Mouse (Mus musculus) hindbrain, embryonic 10.5 days (tissue): ENCODE measurements at regions not wholly inside any gene's neighbourhood (a gene's known extent, or its start where the extent isn't known, plus 50 kb on each side); places are given as distances from the start of the nearest gene placed in this dataset.

ENCODE experiments used
- DNase-seq: peaks from one replicate; pipeline ENCODE4 v3.0.0-alpha.2; 2017; ENCODE audit warnings: low spot score
- H3K27ac ChIP-seq: fragments of 300-500 bp; sonication (generic); 2 replicates; pipeline ENCODE4 v1.5.1; 2016; ENCODE audit warnings: mild to moderate bottlenecking, moderate library complexity
- H3K27me3 ChIP-seq: fragments of 300-500 bp; sonication (generic); 2 replicates; pipeline ENCODE4 v1.6.1; 2016; ENCODE audit warnings: mild to moderate bottlenecking; ENCODE audit not compliant: poor library complexity, insufficient read depth, severe bottlenecking
- H3K36me3 ChIP-seq: fragments of 300-500 bp; sonication (generic); 2 replicates; pipeline ENCODE4 v1.6.1; 2016; ENCODE audit warnings: mild to moderate bottlenecking, moderate library complexity
- H3K4me1 ChIP-seq: fragments of 300-500 bp; sonication (generic); replicated peaks from 2 replicates; pipeline ENCODE4 v1.6.1; 2016; ENCODE audit warnings: mild to moderate bottlenecking
- H3K4me3 ChIP-seq: fragments of 300-500 bp; sonication (generic); 2 replicates; pipeline ENCODE4 v1.5.1; 2016; ENCODE audit warnings: mild to moderate bottlenecking, moderate library complexity
- H3K9me3 ChIP-seq: fragments of 300-500 bp; sonication (generic); 2 replicates; pipeline ENCODE4 v1.6.1; 2016; ENCODE audit warnings: mild to moderate bottlenecking, moderate library complexity
- whole genome bisulfite sequencing: fragments of 180-500 bp; shearing (Covaris S2); methylation state at CpG from one replicate; pipeline ENCODE4 v1.1.7; 2016; 5-methylcytosine and 5-hydroxymethylcytosine counted together

DNA sequence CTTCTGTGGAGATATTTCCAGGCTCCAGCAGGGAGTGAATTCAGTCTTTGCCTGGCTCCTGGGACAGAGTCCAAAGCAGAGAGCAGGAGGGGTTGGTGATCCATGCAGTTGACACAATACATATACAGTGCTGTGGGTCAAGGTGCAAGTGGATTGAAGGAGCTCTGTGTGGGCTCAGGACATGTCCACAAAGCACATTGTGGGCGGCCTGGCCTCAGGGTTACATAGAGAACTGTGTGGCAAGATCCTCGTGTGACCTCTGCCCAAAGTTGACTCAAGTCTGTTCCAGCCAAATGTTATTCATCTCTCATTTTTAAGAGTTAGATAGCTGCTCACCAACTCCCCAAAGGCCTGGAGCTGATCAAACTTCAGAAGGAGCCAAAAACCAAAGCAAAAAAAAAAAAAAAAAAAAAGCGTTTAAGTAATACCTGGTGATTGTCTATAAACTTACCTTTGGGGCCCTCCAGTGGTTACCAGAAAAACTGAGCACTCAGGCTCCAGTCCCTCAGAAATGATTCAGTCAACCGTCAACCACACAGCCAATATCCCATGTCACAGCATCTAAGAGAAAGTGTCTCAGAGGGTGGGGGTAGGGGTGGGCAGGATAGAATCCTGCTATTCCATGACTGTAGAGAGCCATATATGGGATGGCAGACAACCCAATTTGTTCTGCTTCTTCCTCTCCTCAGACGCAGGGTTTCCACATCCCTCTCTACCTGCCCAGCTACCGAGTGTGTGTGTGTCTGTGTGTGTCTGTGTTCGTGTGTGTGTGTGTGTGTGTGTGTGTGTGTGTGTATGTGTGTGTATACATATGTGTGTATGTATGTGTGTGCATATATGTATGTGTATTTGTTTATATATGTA, 91.9 kb upstream of the Far2 start:
- no peak for DNase-seq
- no peaks in the 10 kb centered on the region for H3K27me3 ChIP-seq
- H3K4me1 ChIP-seq = no peaks in the 10 kb centered on the region
- H3K27ac ChIP-seq = no peak overlapping the region
- no peak overlapping the region for H3K4me3 ChIP-seq
- 72% methylated on average over 7 of the region's 7 CpGs for WGBS
- no peaks in the 10 kb centered on the region for H3K36me3 ChIP-seq
- H3K9me3 ChIP-seq = no peaks in the 10 kb centered on the region

DNA sequence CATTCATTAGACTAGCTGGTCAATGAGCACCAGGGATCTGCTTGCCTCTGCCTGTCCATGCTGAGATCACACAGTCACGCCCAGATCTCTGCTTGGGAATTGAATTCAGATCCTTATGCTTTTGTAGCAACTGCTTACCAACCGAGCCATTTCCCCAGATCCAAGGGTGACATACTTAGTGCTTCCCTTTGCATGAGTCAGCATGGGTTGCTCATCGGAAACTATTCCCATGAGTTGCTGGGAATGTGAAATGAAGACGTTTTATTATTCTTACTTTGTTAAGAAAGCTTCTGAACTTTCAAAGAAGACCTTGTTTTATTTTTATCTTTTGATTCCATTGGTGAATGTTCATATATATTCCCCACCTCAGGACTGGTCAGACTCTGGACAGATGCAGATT, 82.3 kb upstream of the Far2 start:
- Histone ChIP-seq H3K27me3 (no peaks in the 10 kb centered on the region), H3K4me3 (no peak overlapping the region)
- WGBS = 87% methylated on average over 4 of the region's 4 CpGs

DNA sequence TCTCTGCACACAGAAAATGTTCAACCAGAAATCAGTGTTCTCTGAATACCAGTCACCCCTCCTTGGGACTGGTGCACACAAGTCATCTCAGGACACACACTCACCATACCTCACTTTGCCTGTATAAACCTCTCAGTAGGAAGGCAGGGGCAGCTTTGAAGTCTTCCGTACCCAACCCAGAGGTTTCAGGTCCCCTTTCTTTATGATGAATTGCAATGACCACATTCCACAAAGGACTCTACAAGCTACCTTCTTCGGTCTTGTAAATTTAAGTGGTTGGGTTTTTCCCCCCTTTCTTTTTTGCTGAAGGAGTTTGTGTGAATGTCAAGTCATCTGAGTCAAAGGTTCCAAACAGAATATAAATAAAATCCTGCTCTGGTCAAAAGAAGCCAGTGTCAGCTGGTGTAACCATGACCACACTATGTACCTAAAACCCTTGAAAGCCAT, 76.9 kb upstream of the Far2 start:
- Histone ChIP-seq H3K36me3 (no peaks in the 10 kb centered on the region), H3K4me3 (no peak overlapping the region), H3K9me3 (no peaks in the 10 kb centered on the region), H3K27ac (no peak overlapping the region), H3K4me1 (no peaks in the 10 kb centered on the region), H3K27me3 (no peaks in the 10 kb centered on the region)
- 93% methylated on average over 2 of the region's 2 CpGs for WGBS
- DNase-seq = no peak

More for the DNA sequence above, 82.3 kb upstream of the Far2 start:
- Histone ChIP-seq H3K27ac (no peak overlapping the region), H3K9me3 (no peaks in the 10 kb centered on the region), H3K4me1 (no peaks in the 10 kb centered on the region), H3K36me3 (no peaks in the 10 kb centered on the region)
- DNase-seq = no peak

DNA sequence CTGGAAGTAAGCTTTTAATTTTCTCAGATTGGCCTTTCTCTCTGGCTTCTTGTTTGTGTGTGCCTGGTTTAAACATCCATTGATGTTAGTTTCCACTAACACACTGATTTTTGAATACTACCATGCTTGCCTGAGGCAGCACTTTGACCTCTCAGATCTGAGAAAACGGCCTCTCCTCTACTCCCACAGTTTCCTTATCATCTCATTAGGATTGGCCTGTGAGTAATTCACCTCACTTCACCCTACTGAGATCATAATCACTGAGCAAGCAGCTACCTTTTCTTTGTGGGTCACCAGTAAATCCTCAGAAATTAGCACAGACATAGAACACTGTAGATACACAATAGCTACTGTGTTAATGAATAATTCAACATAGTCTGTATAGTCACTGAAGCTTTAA, 74.5 kb upstream of the Far2 start:
- Histone ChIP-seq H3K9me3 (no peaks in the 10 kb centered on the region), H3K4me1 (no peaks in the 10 kb centered on the region), H3K36me3 (no peaks in the 10 kb centered on the region), H3K27me3 (no peaks in the 10 kb centered on the region), H3K4me3 (no peak overlapping the region), H3K27ac (no peak overlapping the region)
- 57% methylated on average over 1 of the region's 1 CpGs for WGBS
- DNase-seq = no peak

DNA sequence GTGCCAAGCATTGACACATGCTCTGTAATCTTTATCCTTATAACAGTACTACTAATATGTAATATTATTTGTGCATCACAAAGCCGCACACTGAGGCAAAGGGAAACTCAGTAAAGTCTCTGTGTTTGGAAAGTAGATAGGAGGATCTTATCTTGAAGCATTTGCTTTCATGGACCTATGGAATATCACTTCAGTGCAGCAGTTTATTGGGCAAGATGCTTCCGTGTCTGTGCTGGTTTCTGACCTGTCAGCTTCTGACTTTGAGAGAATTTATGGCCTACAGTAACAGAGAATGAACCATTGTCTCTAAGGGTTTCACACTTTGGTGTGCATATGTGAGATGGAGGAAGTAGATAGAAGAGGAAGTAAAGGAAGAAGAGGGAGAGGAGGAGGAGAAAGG, 74.0 kb upstream of the Far2 start:
- Histone ChIP-seq H3K27ac (no peak overlapping the region), H3K4me1 (no peaks in the 10 kb centered on the region), H3K27me3 (no peaks in the 10 kb centered on the region), H3K4me3 (no peak overlapping the region), H3K9me3 (no peaks in the 10 kb centered on the region), H3K36me3 (no peaks in the 10 kb centered on the region)
- 80% methylated on average over 2 of the region's 2 CpGs for WGBS
- no peak for DNase-seq

DNA sequence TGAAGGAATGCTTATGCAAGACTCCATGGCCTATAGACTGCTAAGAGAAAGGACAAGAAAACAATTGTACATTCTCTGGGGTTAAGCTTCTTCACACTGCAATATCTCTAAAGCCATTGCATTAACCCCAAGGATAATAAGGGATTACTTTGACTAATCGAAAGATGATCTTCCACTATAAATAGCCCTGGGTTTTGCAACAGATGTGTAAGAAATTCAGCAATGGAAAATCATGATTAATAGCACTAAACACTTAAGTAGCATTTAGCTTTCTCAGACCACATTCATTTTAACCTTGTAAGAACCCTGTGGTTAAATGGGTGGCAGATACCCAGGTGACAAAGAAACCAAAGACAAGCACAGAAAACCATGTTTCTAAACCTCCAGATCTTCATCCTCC, 71.1 kb upstream of the Far2 start:
- Histone ChIP-seq H3K27ac (no peak overlapping the region), H3K9me3 (no peaks in the 10 kb centered on the region), H3K27me3 (no peaks in the 10 kb centered on the region), H3K4me3 (no peak overlapping the region), H3K4me1 (no peaks in the 10 kb centered on the region), H3K36me3 (no peaks in the 10 kb centered on the region)
- WGBS = 92% methylated on average over 1 of the region's 1 CpGs
- no peak for DNase-seq

- no peak for DNase-seq
- no peak overlapping the region for H3K4me3 ChIP-seq
- no peaks in the 10 kb centered on the region for H3K4me1 ChIP-seq
- no peaks in the 10 kb centered on the region for H3K27me3 ChIP-seq
- H3K9me3 ChIP-seq = no peaks in the 10 kb centered on the region
- no peak overlapping the region for H3K27ac ChIP-seq
- WGBS = 69% methylated on average over 4 of the region's 4 CpGs
- no peaks in the 10 kb centered on the region for H3K36me3 ChIP-seq
These were observed 57.7 kb upstream of the Far2 start for GRCm38 (mm10) chr6:147989381-147989780.
